Mouse (Mus musculus) kidney, adult 18-20 months (tissue): ENCODE data around the gene Rnf167.
A peak's percentile ranks its signal among the peaks of the same experiment; 100 is the strongest.

Experiments used
- DNase-seq: peaks from one replicate; pipeline ENCODE4 v3.0.0; 2021

Gene Rnf167

GRCm38 (mm10) chr11:70678576-70678975 is 31.5 kb downstream of the Rnf167 start:
- no peak for DNase-seq

GRCm38 (mm10) chr11:70679361-70679760 is 32.3 kb downstream of the Rnf167 start:
- no peak for DNase-seq

GRCm38 (mm10) chr11:70679894-70680293 is 32.9 kb downstream of the Rnf167 start:
- no peak for DNase-seq

GRCm38 (mm10) chr11:70681170-70681569 is 34.1 kb downstream of the Rnf167 start:
- no peak for DNase-seq

GRCm38 (mm10) chr11:70681897-70682581 is 35.0 kb downstream of the Rnf167 start:
- DNase-seq, result no peak

- no peak for DNase-seq
Observed at GRCm38 (mm10) chr11:70683640-70684039, 36.6 kb downstream of the Rnf167 start.

- DNase-seq, result peak; percentile 49
Observed at GRCm38 (mm10) chr11:70686901-70687566, 40.0 kb downstream of the Rnf167 start.

GRCm38 (mm10) chr11:70687601-70688199 is 40.7 kb downstream of the Rnf167 start, which contains the start of gene Camta2:
Gene Camta2 (minus strand): TSS chr11:70688105.
- peak; percentile 91 for DNase-seq

GRCm38 (mm10) chr11:70688372-70688771 is 41.3 kb downstream of the Rnf167 start:
- DNase-seq, result peak; percentile 25

GRCm38 (mm10) chr11:70689578-70689977 is 42.5 kb downstream of the Rnf167 start:
- DNase-seq, result peak; percentile 43

- no peak for DNase-seq
Observed at GRCm38 (mm10) chr11:70693504-70693903, 46.5 kb downstream of the Rnf167 start.

- no peak for DNase-seq
Observed at GRCm38 (mm10) chr11:70697376-70697775, 50.3 kb downstream of the Rnf167 start.

- no peak for DNase-seq
Observed at GRCm38 (mm10) chr11:70699051-70699450, 52.0 kb downstream of the Rnf167 start.

- DNase-seq, result peak; percentile 98
Observed at GRCm38 (mm10) chr11:70699722-70700556, 52.9 kb downstream of the Rnf167 start, which contains the start of the genes Inca1 and Kif1c. Gene Inca1 (minus strand): TSS chr11:70700155. Gene Kif1c (plus strand): TSS chr11:70700548.

GRCm38 (mm10) chr11:70700613-70701012 is 53.6 kb downstream of the Rnf167 start:
- DNase-seq, result peak; percentile 86
